Mouse (Mus musculus): ENCODE measurements at regions not wholly inside any gene's neighbourhood (a gene's known extent, or its start where the extent isn't known, plus 50 kb on each side); places are given as distances from the start of the nearest gene placed in this dataset.

DNA sequence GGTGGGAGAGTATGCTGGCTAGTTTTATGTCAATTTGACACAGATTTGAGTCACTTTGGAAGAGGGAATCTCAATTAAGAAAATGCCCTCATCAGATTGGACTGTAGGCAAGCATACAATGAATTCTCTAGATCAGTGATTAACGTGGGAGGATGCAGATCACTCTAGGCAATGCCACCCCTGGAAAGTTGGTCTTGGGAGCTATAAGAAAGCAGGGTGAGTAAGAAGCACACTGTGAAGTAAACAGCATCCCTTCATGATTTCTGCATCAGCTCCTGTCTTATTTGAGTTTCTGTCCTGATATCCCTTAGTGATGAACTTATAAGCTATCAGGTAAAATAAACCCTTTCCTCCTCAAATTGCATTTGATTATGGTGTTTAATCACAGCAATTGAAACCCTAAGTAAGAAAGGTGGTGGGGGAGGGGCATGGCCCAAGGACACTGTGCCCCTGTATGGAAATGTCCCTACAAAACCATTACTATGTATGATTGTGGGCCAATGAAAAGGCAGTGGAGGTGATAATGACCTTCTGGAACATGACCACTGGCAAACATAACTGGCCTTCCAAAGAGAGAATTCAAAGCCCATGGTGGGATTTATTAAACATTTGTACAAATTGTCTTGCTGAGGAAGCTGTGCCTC is 640.3 kb upstream of the Vstm2b start:
- in situ Hi-C loops (cut with MboI, MseI), result no loop called here

DNA sequence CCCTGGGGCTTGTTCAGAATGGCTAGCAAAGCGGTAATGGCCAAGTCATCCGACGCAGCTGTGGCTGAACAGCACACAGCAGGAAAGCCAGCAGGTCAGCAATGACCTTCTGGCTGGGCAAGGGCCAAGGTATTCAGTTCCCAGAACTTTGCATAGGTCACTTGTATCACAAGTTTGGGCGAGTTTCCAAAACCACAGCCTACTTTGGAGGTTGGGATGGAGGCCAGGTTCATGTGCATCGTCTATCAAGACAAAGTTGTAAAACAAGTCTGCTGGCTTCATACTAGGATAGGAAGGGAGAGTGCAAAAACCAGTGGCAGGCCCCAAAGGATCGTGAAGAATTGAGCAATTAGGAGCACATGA is 639.8 kb upstream of the Vstm2b start:
- in situ Hi-C loops (cut with MboI, MseI), result no loop called here

DNA sequence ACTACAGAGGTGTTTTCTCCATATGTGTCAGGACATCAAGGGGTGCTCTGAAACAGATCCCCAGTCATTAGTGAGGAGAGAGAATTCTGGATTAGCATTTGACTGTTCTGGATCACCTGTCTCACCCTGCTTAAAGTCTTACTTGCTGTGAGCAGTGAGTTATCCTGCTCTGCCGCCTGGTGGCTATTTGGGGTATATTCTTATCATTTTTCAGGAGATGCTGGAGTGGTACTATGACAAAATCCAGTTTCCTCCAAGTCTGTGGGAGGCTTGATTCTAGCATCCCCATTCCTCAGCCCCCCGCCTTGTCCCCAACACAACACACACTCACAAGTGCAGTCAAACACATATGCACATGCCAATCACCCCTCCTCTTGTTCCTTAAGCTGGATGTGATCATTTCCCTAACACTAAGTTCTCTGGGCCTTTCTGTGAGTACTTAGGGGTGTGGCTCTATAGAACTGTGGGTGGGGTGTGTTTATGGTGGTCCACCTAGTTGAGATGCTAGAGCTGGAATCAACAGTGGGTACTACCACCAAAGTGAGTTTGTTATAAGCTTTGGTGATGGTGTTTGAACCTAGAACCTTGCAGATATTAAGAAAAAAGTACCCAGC is 624.6 kb upstream of the Vstm2b start:
- in situ Hi-C loops (cut with MboI, MseI), result no loop called here

DNA sequence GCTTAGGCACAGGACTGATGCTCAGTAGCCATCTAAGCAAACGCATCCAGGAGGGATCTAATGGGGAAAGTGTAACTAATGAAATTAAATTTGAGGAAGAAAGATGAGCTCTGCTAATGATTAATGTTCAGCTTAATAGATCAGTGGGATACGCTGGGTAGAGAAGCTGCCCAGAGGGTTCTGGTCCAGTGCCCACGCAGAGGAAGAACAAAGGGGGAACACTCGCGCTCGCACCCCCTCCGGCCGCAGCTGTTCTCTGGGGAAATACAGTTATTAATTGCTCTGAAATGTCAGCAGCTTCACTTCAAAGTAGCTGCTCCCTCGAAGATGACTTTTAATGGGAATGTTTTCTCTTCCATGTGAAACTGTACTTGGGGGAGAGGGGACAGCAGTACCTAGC is 623.0 kb upstream of the Vstm2b start:
- in situ Hi-C loops (cut with MboI, MseI), result no loop called here

DNA sequence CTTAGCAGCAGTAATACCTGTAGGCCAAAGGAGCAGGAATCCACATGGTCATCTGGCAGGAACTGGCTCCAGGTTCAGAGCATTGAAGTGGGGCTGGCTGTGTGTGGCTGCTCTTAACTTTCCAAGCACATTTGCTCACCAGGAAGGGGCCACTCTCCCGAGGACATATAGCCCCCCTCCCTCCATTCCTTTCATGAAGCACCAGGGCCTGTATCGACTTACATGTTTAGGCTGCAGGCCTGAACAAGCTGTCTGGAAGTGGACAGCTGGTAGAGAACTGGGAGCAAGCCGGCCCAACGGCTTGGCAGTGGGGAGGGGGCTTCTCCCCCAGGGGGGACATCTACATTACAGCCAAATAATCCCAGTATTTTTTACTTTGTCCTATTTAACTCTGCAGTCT is 622.5 kb upstream of the Vstm2b start:
- in situ Hi-C loops (cut with MboI, MseI), result no loop called here

DNA sequence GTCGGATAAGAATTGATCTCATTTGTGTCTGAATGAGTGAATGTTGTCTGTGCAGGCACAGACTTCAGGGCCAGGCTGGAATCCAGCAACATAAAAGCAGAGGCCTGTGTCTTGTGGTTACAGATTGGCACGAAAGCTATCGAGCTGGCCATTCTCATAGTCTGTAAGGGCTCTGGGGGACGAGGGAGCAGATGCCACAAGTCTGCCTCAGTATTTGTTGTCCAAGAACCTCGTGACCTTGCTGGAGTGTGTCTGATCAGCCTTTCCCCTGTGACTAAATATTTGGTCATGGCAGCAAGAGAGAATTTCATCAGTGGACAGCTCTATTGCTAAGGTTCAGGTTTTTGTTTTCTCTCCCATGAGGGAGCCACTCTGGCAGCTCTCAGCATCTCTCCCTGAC is 622.0 kb upstream of the Vstm2b start:
- in situ Hi-C loops (cut with MboI, MseI), result no loop called here

DNA sequence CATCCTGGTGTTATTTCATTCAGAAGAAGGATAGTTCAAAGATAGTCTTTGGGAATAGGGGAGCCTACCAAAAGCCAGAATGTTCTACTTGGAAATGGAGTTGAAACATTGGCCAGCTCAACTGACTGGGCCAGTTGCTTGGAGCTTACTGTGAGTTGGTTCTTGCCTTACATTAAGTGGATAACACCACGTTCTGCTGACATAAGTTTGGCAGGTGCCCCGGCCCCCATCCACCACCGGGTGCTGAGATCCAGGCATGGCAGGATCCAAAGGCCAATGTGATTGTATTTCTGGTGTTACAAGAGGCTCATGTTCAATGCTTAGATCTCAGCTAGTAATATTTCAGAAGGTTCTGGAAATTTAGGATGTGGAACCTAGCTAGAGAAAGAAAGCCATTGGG is 608.0 kb upstream of the Vstm2b start:
- in situ Hi-C loops (cut with MboI, MseI), result no loop called here

DNA sequence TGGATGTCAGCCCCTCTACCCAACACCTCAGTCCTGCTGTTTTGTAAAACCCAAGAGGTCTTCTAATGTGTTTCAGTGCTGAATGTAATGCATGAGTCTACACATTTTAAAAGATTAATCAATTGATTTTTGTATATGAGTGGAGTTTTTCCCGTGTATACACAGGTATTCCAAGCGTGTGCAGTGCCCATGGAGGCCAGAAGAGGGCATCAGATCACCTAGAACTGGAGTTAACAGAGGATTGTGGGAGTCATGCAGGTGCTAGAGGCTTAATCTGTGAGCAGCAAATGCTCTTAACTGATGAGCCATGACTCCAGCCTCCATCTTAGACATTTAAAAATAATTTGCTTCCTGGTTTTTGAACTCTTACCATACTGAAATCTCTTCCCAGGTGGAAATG is 587.6 kb upstream of the Vstm2b start:
- in situ Hi-C loops (cut with MboI, MseI), result no loop called here

DNA sequence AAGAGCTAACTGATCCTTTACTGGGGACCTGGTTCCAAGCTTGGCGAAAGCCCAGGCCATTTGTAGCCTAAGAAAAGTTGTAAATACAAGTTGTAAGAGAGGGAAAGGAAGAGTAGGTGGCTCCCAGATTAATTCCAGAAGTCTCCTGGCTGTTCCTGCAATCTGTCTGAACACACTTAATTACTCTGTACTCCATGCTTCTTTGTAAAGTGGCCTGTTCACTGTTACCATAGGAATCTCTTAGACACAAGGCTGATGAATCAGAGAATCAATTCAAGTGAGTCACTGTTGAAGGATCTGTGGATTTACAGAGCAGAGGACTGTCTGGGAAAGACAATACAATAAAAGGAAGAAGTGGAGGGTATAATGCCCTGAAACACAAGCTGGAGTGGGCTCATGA is 577.0 kb upstream of the Vstm2b start:
- in situ Hi-C loops (cut with MboI, MseI), result no loop called here

DNA sequence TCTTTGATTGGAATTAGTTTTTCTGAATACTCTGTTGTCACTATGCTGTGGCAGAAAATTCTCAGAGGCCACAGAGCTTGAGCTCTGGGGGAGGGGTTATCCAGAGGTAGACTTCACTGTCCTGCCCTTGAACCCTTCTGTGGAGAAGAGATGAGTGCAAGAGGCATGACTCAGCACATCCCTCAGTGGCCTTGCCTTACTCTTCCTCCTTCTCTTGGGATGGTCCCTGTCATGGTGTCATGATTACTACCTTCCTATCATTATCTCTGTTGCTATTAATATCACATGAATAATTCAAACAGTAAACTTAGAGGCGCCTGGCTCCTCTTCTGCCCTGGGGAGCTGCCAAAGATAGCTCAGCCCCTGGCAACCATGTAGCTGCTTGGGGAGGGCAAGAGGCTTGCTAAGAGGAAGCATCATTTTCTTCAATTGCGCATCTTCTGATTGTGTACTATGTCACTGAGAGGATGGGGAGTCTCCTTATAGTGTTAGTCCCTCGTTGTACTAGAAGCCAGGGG is 572.9 kb upstream of the Vstm2b start:
- in situ Hi-C loops (cut with MboI, MseI), result no loop called here

DNA sequence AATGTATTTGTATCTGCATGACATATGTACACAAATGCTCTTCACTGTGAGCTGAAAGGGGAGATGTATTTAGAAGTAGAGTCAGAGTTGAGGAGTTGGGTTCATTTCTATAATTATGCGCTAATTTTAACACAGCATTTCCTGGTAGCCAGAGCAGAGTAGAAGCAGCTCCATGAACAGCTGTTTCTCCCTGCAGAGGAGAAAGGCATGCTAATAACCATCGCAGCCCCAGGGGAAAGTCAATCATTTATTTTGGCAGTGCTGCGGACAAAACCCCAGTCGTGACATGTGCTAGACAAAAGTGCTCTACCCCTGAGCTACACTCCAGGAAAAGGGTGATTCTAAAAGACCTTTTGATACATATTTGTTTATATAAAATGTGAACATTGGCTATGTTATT is 565.7 kb upstream of the Vstm2b start:
- in situ Hi-C loops (cut with MboI, MseI), result no loop called here

DNA sequence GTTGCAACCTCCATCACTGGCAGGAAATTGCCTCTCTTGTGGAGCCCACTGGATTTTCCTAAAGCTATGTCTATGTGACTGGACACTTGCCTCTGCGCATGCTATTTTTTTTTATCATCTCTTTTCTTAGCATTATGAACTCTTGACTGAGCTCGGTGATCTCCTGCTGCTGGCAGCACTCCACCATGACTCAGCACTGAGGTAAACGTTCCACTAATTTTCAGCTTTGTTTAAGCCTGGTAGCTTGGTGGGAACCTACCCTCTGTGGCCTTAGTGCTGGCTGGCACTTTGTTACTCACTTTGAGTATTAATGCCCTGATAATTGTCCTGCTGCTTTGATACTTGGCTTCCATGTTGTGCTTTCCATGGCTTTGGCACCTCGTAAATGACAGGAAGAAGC is 545.8 kb upstream of the Vstm2b start:
- in situ Hi-C loops (cut with MboI, MseI), result no loop called here

DNA sequence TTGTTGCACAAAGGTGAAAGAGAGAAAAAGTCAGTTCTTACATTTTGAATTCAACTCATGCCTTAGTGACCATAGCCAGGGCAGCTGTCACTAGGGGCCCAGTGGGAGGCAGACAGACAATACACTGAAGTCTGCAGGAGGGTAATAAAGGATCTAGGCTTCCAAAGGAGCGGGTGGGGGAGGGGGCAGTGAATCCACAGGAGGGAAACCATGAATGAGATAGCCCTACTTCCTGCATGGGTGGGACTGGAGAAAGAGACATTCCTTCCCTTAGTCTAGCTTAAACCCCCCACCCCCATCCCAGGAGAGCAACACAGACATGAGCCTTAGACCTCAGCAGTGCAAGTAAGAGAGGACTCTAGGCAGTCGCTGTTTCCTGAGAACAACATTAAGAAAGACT is 535.4 kb upstream of the Vstm2b start:
- in situ Hi-C loops (cut with MboI, MseI), result no loop called here

DNA sequence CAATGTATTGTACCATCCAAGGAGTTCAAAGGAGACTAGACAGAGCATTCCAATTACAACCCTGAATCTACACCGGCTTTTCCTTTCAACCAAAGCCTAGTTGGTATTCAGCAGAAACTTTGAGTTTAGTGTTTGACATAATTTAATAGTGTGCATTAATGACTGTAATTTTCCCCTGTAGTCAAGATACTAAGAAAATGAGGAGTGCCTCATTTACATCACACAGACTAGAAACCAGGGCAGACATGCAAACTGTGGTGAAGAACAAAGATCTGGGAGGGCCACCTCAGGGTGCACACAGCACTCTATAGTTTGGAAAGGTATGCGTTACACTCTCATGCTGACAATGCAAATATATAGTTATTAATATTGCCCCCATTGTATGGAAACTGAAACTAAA is 525.4 kb upstream of the Vstm2b start:
- in situ Hi-C loops (cut with MboI, MseI), result no loop called here

DNA sequence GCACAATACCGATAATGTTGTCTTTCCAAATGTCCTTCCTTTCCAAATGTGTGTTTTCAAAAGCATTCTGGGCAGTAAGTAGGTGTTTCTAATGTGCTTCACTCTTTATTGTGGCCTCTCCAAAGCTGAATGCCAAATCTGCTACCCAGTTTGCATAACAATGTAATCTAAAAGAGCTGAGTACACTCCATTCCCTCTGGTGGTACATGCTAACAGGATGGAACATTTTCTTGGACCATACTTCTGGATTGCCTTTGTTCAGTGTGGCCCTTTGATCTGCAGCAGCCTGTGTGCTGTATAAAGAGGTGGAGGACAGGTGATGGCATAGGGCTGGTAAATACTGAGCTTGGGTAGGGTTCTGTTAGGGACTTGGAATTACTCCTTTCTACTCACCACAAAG is 520.3 kb upstream of the Vstm2b start:
- in situ Hi-C loops (cut with MboI, MseI), result no loop called here

DNA sequence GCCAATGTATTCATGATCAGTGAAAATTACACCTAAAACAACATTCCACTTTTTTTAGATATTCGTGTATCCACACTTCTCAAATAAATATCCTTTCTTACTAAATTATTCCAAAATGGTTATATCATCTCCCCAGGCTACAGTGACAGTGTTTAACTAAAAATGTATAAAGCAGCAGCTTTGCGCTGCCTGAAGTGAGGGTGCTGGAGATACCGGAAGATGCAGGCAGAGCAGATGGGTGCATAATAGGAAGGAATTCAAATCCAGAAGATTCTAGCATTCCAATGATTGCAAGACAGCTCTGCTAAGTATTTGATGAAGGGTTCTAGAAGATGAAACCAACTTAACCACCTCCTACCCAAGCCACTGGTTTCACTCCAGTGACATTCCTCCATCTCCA is 516.9 kb upstream of the Vstm2b start:
- in situ Hi-C loops (cut with MboI, MseI), result no loop called here

DNA sequence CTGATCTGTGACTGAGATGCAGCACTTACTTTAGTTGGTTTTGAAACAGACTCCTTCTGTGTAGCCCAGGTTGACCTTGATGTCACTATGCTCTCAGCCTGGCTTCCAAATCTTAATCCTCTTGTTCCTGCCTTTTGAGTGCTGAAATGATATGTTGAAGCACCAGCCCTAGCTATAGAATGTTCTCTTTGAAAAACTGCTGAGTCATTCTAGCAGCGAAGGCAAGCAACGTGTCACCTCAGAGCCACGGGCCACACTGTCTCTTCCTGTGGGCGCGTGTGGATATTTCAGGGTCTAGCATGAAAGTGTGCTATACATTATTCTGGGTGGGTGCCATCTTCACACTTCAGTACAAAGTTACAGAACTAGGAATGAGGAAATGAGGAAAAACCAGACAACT is 510.0 kb upstream of the Vstm2b start:
- in situ Hi-C loops (cut with MboI, MseI), result no loop called here

DNA sequence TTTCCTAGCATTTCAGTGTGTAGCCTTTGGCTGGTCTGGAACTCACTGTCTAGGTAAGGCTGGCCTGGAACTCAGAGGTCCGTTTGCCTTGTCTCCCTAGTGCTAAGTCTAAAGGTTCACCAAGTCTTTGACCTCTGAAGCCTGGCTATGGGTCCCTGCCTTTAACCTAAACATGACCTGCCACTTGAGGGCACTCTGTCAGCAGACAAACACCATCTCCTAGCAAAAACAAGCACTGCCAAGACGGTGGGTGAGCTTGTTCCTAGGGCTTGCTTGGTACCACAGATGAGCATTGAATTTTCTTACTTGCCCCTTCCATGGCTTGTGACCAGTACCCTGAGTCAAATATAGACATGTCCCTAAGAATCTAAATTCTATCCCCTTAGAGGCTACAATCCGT is 508.3 kb upstream of the Vstm2b start:
- in situ Hi-C loops (cut with MboI, MseI), result no loop called here

DNA sequence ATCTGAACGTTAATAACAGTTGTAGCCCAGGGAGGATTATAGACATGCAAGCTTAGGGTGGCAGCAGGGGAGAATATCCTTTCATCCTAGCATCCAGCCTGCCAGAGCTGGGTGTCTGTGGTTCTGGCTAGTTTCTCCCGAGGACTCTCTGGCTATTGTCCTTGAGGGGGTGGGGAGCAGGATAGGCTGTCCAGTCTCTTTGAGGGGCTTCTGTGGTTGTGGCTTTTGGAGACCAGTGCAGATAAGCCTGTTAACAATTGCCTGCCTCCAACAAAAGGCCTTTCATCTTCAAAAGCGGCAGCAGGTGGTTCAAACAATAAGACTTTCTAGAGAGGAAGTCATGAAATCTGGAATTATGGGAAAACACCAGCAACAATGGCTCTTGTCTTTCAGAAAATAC is 507.2 kb upstream of the Vstm2b start:
- in situ Hi-C loops (cut with MboI, MseI), result no loop called here

DNA sequence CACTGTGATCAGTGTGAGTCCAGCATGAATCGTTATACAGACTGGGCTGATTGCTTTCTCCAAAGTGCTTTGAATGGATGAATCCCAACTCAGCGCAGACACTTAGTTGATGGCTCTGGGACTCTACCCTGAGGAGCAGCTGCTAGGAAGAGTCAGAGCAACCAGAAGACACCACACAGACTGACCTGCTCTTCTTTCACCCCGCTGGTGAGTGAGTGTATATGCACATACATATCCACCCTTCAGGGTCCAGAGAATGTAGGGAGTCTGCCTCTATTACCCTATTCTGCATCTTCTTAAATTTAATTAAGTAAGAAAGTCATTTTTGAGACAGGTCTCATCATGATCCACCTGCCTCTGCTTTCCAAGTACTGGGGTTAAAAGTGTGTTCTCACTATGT is 506.5 kb upstream of the Vstm2b start:
- in situ Hi-C loops (cut with MboI, MseI), result no loop called here

DNA sequence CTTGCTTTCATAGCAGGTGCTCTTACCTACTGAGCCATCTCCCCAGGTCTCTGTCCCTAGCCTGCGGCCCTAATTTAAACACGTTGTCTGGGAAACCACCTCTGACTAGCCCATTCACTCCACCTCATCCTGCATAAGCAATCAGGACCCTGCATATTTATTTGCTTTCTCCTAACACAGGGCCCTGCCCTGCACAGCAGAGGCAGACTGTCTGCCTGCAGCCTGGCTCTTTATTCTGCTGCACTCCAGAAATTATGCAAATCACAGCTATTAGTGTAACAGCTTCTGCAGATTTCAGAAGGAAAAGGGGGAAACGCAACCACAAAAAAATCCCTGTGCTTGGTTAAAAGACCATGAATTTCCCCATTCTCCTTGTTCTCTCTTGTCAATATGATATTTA is 505.9 kb upstream of the Vstm2b start:
- in situ Hi-C loops (cut with MboI, MseI), result no loop called here

DNA sequence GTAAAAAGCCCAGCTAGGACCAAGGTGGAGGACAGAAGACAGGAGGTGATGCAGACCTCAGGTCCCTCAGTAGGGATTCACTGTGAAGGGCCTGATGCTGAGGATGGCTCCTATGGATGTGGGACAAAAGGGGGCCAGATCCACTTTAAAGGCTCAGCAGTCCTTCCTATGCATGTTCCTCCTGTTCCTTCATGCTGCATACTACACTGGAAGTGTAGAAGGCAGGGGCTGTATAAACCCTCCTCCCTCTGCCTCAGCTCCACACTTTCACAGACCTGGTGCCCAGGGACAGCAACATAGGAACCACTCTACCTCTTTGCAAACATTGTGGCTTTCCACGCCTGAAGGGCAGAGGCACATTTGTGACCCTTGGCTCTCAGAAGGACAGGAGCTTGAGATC is 505.4 kb upstream of the Vstm2b start:
- in situ Hi-C loops (cut with MboI, MseI), result no loop called here

DNA sequence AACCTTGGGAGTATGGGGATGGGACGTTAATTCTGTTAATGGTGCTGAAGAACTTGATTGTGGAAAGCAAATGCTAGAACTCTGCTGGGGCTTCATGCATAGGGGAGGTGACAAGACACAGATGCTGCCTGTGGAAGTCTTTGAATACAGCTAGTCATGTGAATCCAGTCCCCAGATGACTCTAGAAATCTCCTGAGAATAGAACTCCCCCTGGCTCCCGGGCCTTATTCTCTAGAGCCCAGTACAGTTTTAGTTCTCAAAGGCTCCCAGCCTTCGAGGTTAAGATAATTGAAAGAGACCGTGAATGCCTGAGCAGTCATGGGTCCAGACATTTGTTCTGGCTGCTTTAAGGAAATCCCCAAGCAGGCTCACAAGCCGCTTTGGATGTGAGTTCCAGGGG is 499.9 kb upstream of the Vstm2b start:
- in situ Hi-C loops (cut with MboI, MseI), result no loop called here

DNA sequence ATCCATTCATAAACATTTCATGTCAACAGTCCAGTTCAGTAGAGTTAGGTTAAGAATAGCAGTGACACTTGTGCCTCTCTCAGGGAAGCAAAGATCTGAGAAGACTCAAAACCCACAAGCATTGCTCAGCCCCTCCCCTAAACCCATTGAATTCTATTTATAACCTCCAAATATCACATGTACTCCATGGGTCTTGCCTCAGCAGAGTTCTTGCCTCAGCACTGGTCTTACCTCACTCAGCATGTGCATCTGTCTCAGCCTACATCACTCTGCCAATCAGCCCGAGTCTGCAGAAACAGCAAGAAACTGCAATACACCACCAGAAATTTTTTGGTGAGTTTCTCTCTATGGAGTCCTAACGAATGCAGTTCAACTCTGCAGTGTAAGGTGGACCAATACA is 478.8 kb upstream of the Vstm2b start:
- in situ Hi-C loops (cut with MboI, MseI), result no loop called here
